Mouse (Mus musculus): ENCODE results near the gene Fbxo28. TPM values are rescaled to one million over a fixed set of nuclear protein-coding genes. Genes with fewer than 3 reads are reported as not detected.
"Not testable (repeated sequence)": the region's sequence is repeated elsewhere in the genome, so short reads cannot be mapped to it uniquely, and the experiment has no call there.

The Fbxo28 gene
- polyA plus RNA-seq, 1 experiment from 2014 or later = 19.0 TPM

- no peaks in the 10 kb centered on the region for H3K36me3 ChIP-seq
- WGBS = 91% methylated on average over 5 of the region's 5 CpGs
- H3K9me3 ChIP-seq = no peaks in the 10 kb centered on the region
- H3K27me3 ChIP-seq (ENCODE audit: insufficient read depth, poor library complexity, severe bottlenecking) = no peaks in the 10 kb centered on the region
- no peak overlapping the region for H3K4me3 ChIP-seq
- no peak overlapping the region for H3K27ac ChIP-seq
- no peaks in the 10 kb centered on the region for H3K4me1 ChIP-seq
- peak; percentile 30 for DNase-seq (ENCODE audit: low spot score)
Observed at GRCm38 (mm10) chr1:182297821-182298220, 43.6 kb downstream of the Fbxo28 start.

GRCm38 (mm10) chr1:182297246-182297645 lies 44.2 kb downstream of the Fbxo28 start:
- peak; percentile 30 for DNase-seq (ENCODE audit: low spot score)
- Histone ChIP-seq H3K36me3 (no peaks in the 10 kb centered on the region), H3K9me3 (no peaks in the 10 kb centered on the region), H3K27ac (no peak overlapping the region), H3K27me3 (ENCODE audit: insufficient read depth, poor library complexity, severe bottlenecking) (no peaks in the 10 kb centered on the region), H3K4me1 (0 out of 2 replicates have a peak, but pooled peaks cover 2% of the 10 kb centered on the region), H3K4me3 (no peak overlapping the region)
- WGBS = 84% methylated on average over 3 of the region's 3 CpGs

- peak; percentile 16 for DNase-seq (ENCODE audit: low spot score)
- Histone ChIP-seq H3K36me3 (no peaks in the 10 kb centered on the region), H3K4me1 (0 out of 2 replicates have a peak, but pooled peaks cover 6% of the 10 kb centered on the region), H3K9me3 (no peaks in the 10 kb centered on the region), H3K27me3 (ENCODE audit: insufficient read depth, poor library complexity, severe bottlenecking) (no peaks in the 10 kb centered on the region), H3K4me3 (no peak overlapping the region), H3K27ac (no peak overlapping the region)
- WGBS = 74% methylated on average over 6 of the region's 6 CpGs
Observed at GRCm38 (mm10) chr1:182296816-182297215, 44.6 kb downstream of the Fbxo28 start.

- H3K36me3 ChIP-seq = no peaks in the 10 kb centered on the region
- H3K4me3 ChIP-seq = no peak overlapping the region
- no peak overlapping the region for H3K27ac ChIP-seq
- no peaks in the 10 kb centered on the region for H3K9me3 ChIP-seq
- H3K27me3 ChIP-seq (ENCODE audit: insufficient read depth, poor library complexity, severe bottlenecking) = no peaks in the 10 kb centered on the region
- WGBS = 79% methylated on average over 6 of the region's 6 CpGs
- 0 out of 2 replicates have a peak, but pooled peaks cover 7% of the 10 kb centered on the region for H3K4me1 ChIP-seq
- DNase-seq (ENCODE audit: low spot score) = peak; percentile 55
Observed at GRCm38 (mm10) chr1:182296141-182296540, 45.3 kb downstream of the Fbxo28 start.

DNA sequence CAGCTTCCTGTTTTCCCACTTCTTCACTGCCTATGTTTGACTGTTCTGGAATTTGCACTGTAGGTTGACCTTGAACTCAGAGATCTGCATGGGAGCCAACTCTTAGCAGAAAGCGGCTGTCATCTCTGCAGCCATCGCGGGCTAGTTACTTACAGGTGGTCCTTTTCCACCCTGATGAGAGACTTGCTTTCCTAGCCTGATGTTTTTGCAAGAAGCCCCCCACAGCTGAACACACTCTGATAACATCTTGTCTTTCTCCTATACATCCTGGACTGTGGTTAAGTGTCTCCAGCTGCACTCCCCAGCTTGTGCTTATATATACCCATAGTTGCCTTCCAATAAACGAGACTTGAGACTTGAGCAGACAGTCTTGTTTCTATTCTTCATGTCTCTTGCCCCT lies 49.1 kb downstream of the Fbxo28 start:
- H3K36me3 ChIP-seq = no peaks in the 10 kb centered on the region
- 60% methylated on average over 4 of the region's 4 CpGs for WGBS
- peak; percentile 64 for DNase-seq (ENCODE audit: low spot score)
- H3K9me3 ChIP-seq = no peaks in the 10 kb centered on the region
- no peak overlapping the region for H3K27ac ChIP-seq
- H3K4me3 ChIP-seq = no peak overlapping the region
- no peaks in the 10 kb centered on the region for H3K27me3 ChIP-seq (ENCODE audit: insufficient read depth, poor library complexity, severe bottlenecking)
- 0 out of 2 replicates have a peak, but pooled peaks cover 7% of the 10 kb centered on the region for H3K4me1 ChIP-seq

GRCm38 (mm10) chr1:182290741-182291140 lies 50.7 kb downstream of the Fbxo28 start:
- H3K9me3 ChIP-seq; H3K36me3 ChIP-seq; H3K27me3 ChIP-seq (ENCODE audit: insufficient read depth, poor library complexity, severe bottlenecking); H3K4me1 ChIP-seq; H3K4me3 ChIP-seq; H3K27ac ChIP-seq: not testable (repeated sequence)
- 80% methylated on average over 3 of the region's 3 CpGs for WGBS
- peak; percentile 17 for DNase-seq (ENCODE audit: low spot score)

GRCm38 (mm10) chr1:182289781-182290180 lies 51.6 kb downstream of the Fbxo28 start:
- DNase-seq (ENCODE audit: low spot score) = no peak
- 64% methylated on average over 2 of the region's 2 CpGs for WGBS

DNA sequence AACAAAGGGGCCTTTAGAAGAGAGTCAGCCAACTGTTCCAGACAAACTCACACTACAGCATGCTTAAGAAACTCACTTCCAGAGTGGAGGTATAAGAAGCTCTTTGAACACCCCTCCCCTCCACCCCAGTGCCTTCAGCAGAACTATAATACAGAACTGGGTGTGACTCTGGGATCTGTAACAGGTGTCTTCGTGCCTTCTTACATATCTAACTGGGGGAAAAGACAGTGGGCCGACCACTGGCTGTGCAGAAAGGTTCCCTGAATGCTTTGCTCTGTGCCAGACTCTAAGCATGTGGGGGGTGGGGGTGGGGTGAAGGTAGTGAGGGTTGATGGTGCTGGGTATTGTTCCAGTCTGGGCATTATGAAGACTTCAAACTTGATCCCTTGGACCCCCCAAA lies 52.8 kb downstream of the Fbxo28 start:
- Histone ChIP-seq H3K9me3 (no peaks in the 10 kb centered on the region), H3K27ac (no peak overlapping the region), H3K4me1 (0 out of 2 replicates have a peak, but pooled peaks cover 7% of the 10 kb centered on the region), H3K36me3 (no peaks in the 10 kb centered on the region), H3K4me3 (no peak overlapping the region), H3K27me3 (ENCODE audit: insufficient read depth, poor library complexity, severe bottlenecking) (no peaks in the 10 kb centered on the region)
- DNase-seq (ENCODE audit: low spot score) = peak; percentile 66
- WGBS = 73% methylated on average over 2 of the region's 2 CpGs

More at GRCm38 (mm10) chr1:182289781-182290180, 51.6 kb downstream of the Fbxo28 start:
- Histone ChIP-seq H3K4me1 (0 out of 2 replicates have a peak, but pooled peaks cover 7% of the 10 kb centered on the region), H3K27me3 (ENCODE audit: insufficient read depth, poor library complexity, severe bottlenecking) (no peaks in the 10 kb centered on the region), H3K27ac (no peak overlapping the region), H3K9me3 (no peaks in the 10 kb centered on the region), H3K36me3 (no peaks in the 10 kb centered on the region), H3K4me3 (no peak overlapping the region)

- WGBS = 57% methylated on average over 7 of the region's 7 CpGs
- peak; percentile 65 for DNase-seq (ENCODE audit: low spot score)
- H3K4me1 ChIP-seq = 0 out of 2 replicates have a peak, but pooled peaks cover 12% of the 10 kb centered on the region
- H3K27me3 ChIP-seq (ENCODE audit: insufficient read depth, poor library complexity, severe bottlenecking) = 0 out of 2 replicates have a peak, but pooled peaks cover 4% of the 10 kb centered on the region
- no peaks in the 10 kb centered on the region for H3K36me3 ChIP-seq
- no peaks in the 10 kb centered on the region for H3K9me3 ChIP-seq
- H3K27ac ChIP-seq = no peak overlapping the region
- H3K4me3 ChIP-seq = no peak overlapping the region
Observed at GRCm38 (mm10) chr1:182287781-182288180, 53.6 kb downstream of the Fbxo28 start.

DNA sequence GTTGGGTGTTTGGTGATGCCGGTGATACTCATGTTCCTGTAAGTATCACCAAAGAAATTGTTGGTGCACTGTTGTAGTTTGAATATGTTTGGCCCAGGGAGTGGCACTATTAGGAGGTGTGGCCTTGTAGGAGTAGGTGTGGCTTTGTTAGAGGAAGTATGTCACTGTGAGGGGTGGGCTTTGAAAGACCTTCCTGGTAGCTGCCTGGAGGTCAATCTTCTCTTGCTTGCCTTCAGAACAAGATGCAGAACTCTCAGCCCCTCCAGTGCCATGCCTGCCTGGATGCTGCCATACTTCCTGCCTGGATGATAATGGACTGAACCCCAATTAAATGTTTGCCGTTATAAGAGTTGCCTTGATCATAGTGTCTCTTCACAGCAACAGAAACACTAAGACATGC lies 56.6 kb downstream of the Fbxo28 start:
- Histone ChIP-seq H3K4me1 (peaks cover 26% of the 10 kb centered on the region), H3K36me3 (no peaks in the 10 kb centered on the region), H3K27me3 (ENCODE audit: insufficient read depth, poor library complexity, severe bottlenecking) (0 out of 2 replicates have a peak, but pooled peaks cover 4% of the 10 kb centered on the region), H3K27ac (no peak overlapping the region), H3K9me3 (no peaks in the 10 kb centered on the region), H3K4me3 (no peak overlapping the region)
- WGBS = 93% methylated on average over 2 of the region's 2 CpGs
- DNase-seq (ENCODE audit: low spot score) = no peak

DNA sequence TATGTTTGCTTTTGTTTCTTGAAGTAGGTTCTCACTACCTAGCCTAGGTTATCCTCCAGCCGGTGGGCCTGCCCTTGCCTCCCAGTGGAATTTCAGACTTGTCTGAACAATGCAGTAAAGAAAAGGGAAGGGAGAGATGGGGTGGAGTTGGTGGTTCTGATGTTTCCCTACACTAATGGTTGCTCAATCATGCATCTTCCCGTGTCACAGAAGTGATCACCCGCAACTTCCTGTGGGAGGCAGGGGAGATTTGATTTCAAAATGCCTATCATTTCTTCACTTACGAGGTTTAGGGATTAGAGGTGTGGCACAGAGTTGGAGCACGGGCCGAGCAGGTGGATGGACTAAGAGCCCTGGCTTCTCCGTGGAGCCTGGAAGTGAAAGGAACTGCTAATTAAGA lies 58.2 kb downstream of the Fbxo28 start:
- DNase-seq (ENCODE audit: low spot score) = peak; percentile 75
- 0 out of 2 replicates have a peak, but pooled peaks cover 4% of the 10 kb centered on the region for H3K27me3 ChIP-seq (ENCODE audit: insufficient read depth, poor library complexity, severe bottlenecking)
- H3K27ac ChIP-seq = peak overlapping the region; percentile 95; the same call in 1 of the 2 replicates
- no peaks in the 10 kb centered on the region for H3K9me3 ChIP-seq
- peak overlapping the region; percentile 91 for H3K4me3 ChIP-seq
- H3K36me3 ChIP-seq = peaks cover 12% of the 10 kb centered on the region
- WGBS = 43% methylated on average over 7 of the region's 7 CpGs
- H3K4me1 ChIP-seq = peaks cover 26% of the 10 kb centered on the region

- peak within 1 kb of the TSS; percentile 95 for H3K27ac ChIP-seq
- peak within 1 kb of the TSS; percentile 91 for H3K4me3 ChIP-seq
- WGBS = under 1% methylated on average over 94 of the region's 94 CpGs
- peaks cover 26% of the 10 kb centered on the region for H3K4me1 ChIP-seq
- peaks cover 20% of the 10 kb centered on the region for H3K36me3 ChIP-seq
- no peaks in the 10 kb centered on the region for H3K9me3 ChIP-seq
- DNase-seq (ENCODE audit: low spot score) = peak; percentile 96
- H3K27me3 ChIP-seq (ENCODE audit: insufficient read depth, poor library complexity, severe bottlenecking) = 0 out of 2 replicates have a peak, but pooled peaks cover 4% of the 10 kb centered on the region
Observed at GRCm38 (mm10) chr1:182282091-182283075, 59.0 kb downstream of the Fbxo28 start, which contains the start of gene Degs1. Gene Degs1, minus strand, starts transcription at chr1:182282804.

GRCm38 (mm10) chr1:182281251-182281711 lies 60.1 kb downstream of the Fbxo28 start:
- 6% methylated on average over 9 of the region's 9 CpGs for WGBS

More at GRCm38 (mm10) chr1:182281251-182281711, 60.1 kb downstream of the Fbxo28 start:
- peaks cover 31% of the 10 kb centered on the region for H3K36me3 ChIP-seq
- peak overlapping the region; percentile 91 for H3K4me3 ChIP-seq
- DNase-seq (ENCODE audit: low spot score) = peak; percentile 89
- peak overlapping the region; percentile 95 for H3K27ac ChIP-seq
- peaks cover 26% of the 10 kb centered on the region for H3K4me1 ChIP-seq
- H3K9me3 ChIP-seq = no peaks in the 10 kb centered on the region
- 0 out of 2 replicates have a peak, but pooled peaks cover 4% of the 10 kb centered on the region for H3K27me3 ChIP-seq (ENCODE audit: insufficient read depth, poor library complexity, severe bottlenecking)
